Mouse (Mus musculus) kidney, adult 2 months (tissue): Measurements from ENCODE around the gene Per3. TPM values are rescaled to one million over a fixed set of nuclear protein-coding genes. Genes with fewer than 3 reads are reported as not detected.

ENCODE experiments used
- DNase-seq: peaks from one replicate; pipeline ENCODE4 v3.0.0; 2021
- H3K27ac ChIP-seq: fragments of 200-500 bp; 2 replicates; pipeline ENCODE4 v1.5.1; 2012; ENCODE audit warnings: low read depth, low read length, control low read depth, inconsistent platforms; ENCODE audit not compliant: insufficient read depth
- H3K27me3 ChIP-seq: fragments of 200-500 bp; replicated peaks from 2 replicates; pipeline ENCODE4 v1.6.1; 2012; ENCODE audit warnings: mild to moderate bottlenecking, moderate library complexity, low read length, inconsistent platforms; ENCODE audit not compliant: control insufficient read depth, insufficient read depth
- H3K36me3 ChIP-seq: fragments of 200-500 bp; 2 replicates; pipeline ENCODE4 v1.6.1; 2012; ENCODE audit warnings: mild to moderate bottlenecking, moderate library complexity, low read length, inconsistent platforms; ENCODE audit not compliant: control insufficient read depth, insufficient read depth
- H3K4me1 ChIP-seq: fragments of 200-500 bp; 2 replicates; pipeline ENCODE4 v1.6.1; 2011; ENCODE audit warnings: low read length; ENCODE audit not compliant: control insufficient read depth, insufficient read depth
- H3K4me3 ChIP-seq: fragments of 200-500 bp; 2 replicates; pipeline ENCODE4 v1.5.1; 2011; ENCODE audit warnings: mild to moderate bottlenecking, low read depth, low read length, control low read depth; ENCODE audit not compliant: insufficient read depth
- CTCF ChIP-seq: fragments of 200-500 bp; conservative IDR thresholded peaks from 2 replicates; pipeline ENCODE4 v1.5.1; 2011; ENCODE audit warnings: low read depth, mild to moderate bottlenecking, control low read depth, low read length, moderate library complexity, mixed read lengths; ENCODE audit not compliant: insufficient read depth, insufficient read length
- POLR2A ChIP-seq: fragments of 200-500 bp; IDR thresholded peaks from one replicate; pipeline ENCODE4 v1.6.1; 2011; ENCODE audit warnings: low read depth, low read length, control low read depth
- WGBS: fragments of 180-500 bp; shearing (Covaris S2); methylation state at CpG from one replicate; pipeline ENCODE4 v1.1.7; 2018; 5-methylcytosine and 5-hydroxymethylcytosine counted together
- polyA plus RNA-seq: library from polyadenylated mRNA; depleted of rRNA; stranded (reverse); fragments of >200 nt; gene quantifications from 2 replicates; pipeline ENCODE4 v1.2.3, GENCODE M21; 2012; rRNA removed

Per3 gene
- polyA plus RNA-seq, 1 experiment: 13.1 TPM

- TF ChIP-seq CTCF (no peak), POLR2A (no peak)
- WGBS: 42% methylated on average over 7 of the region's 7 CpGs
- peak; percentile 70 for DNase-seq
- Histone ChIP-seq H3K36me3 (no peaks in the 10 kb centered on the region), H3K4me3 (no peak overlapping the region), H3K27ac (no peak overlapping the region), H3K4me1 (no peaks in the 10 kb centered on the region), H3K27me3 (no peaks in the 10 kb centered on the region)
Observed at GRCm38 (mm10) chr4:150958536-150958935, 85.9 kb downstream of the Per3 start.

GRCm38 (mm10) chr4:150957106-150957458 is 87.4 kb downstream of the Per3 start:
- DNase-seq: no peak
- 66% methylated on average over 1 of the region's 1 CpGs for whole genome bisulfite sequencing
- Histone ChIP-seq H3K4me3 (no peak overlapping the region), H3K4me1 (no peaks in the 10 kb centered on the region), H3K36me3 (no peaks in the 10 kb centered on the region), H3K27me3 (no peaks in the 10 kb centered on the region), H3K27ac (no peak overlapping the region)
- TF ChIP-seq CTCF (no peak), POLR2A (no peak)

- no peaks in the 10 kb centered on the region for H3K36me3 ChIP-seq
- no peak overlapping the region for H3K27ac ChIP-seq
- TF ChIP-seq CTCF: no peak
- no peak for TF ChIP-seq POLR2A
- DNase-seq: no peak
- no peaks in the 10 kb centered on the region for H3K27me3 ChIP-seq
- no peak overlapping the region for H3K4me3 ChIP-seq
- 75% methylated on average over 13 of the region's 13 CpGs for WGBS
- H3K4me1 ChIP-seq: no peaks in the 10 kb centered on the region
Observed at GRCm38 (mm10) chr4:150956369-150957105, 87.9 kb downstream of the Per3 start.

Other genes starting within 250 kb of the Per3 start
- gene Errfi1, start 190.7 kb downstream of the Per3 start, polyA plus RNA-seq: 230 TPM in 2 replicates
- gene Park7, start 130.2 kb downstream of the Per3 start, polyA plus RNA-seq: 314 and 444 TPM in 2 replicates
- gene Tnfrsf9, start 130.1 kb downstream of the Per3 start, polyA plus RNA-seq: 0.14 and 0.86 TPM in 2 replicates
- not detected in 2 replicates for gene Uts2, start 47.6 kb downstream of the Per3 start, polyA plus RNA-seq
- gene Vamp3, start 13.3 kb upstream of the Per3 start, polyA plus RNA-seq: 29.4 and 40.6 TPM in 2 replicates
- gene Gm13090, start 44.9 kb upstream of the Per3 start, polyA plus RNA-seq: not detected in 2 replicates